Mouse (Mus musculus): Measurements from ENCODE around the gene Wdr27.

GRCm38 (mm10) chr17:14953452-14953851 lies 10.5 kb upstream of the Wdr27 start:
- TF ChIP-seq CTCF (IDR thresholded peaks at IDR 0.05; ENCODE audit: low read depth) (no peak), EP300 (IDR thresholded peaks at IDR 0.05; ENCODE audit: low read depth) (no peak)
